Mouse (Mus musculus) bone marrow, adult 2 months (tissue): Measurements from ENCODE around the gene Atp8a1.

Experiments used
- CTCF ChIP-seq: fragments of 200-500 bp; IDR thresholded peaks from 2 replicates; pipeline ENCODE4 v1.5.1; 2011; ENCODE audit warnings: low read length, control low read depth; ENCODE audit not compliant: control insufficient read depth, insufficient read depth
- POLR2A ChIP-seq: fragments of 200-500 bp; IDR thresholded peaks from 2 replicates; pipeline ENCODE4 v1.6.1; 2011; ENCODE audit warnings: low read depth, mild to moderate bottlenecking, control low read depth, low read length, borderline replicate concordance; ENCODE audit not compliant: control insufficient read depth

GRCm38 (mm10) chr5:67824600-67824999, 22.6 kb downstream of the Atp8a1 start:
- TF ChIP-seq CTCF (no peak), POLR2A (no peak)
